Mouse (Mus musculus): ENCODE results near the gene Pou2f2.
"Not testable (repeated sequence)": the region's sequence is repeated elsewhere in the genome, so short reads cannot be mapped to it uniquely, and the experiment has no call there.

Pou2f2 gene

GRCm38 (mm10) chr7:25056951-25057350, 122.6 kb downstream of the Pou2f2 start:
- peak; percentile 33 for DNase-seq

- no peak for DNase-seq
These were observed 126.9 kb downstream of the Pou2f2 start for GRCm38 (mm10) chr7:25052587-25052986.

GRCm38 (mm10) chr7:25049295-25049930, 130.1 kb downstream of the Pou2f2 start:
- DNase-seq, result no peak

- no peak for DNase-seq
These were observed 132.2 kb downstream of the Pou2f2 start for GRCm38 (mm10) chr7:25047363-25047762.

- DNase-seq, result not testable (repeated sequence)
These were observed 134.9 kb downstream of the Pou2f2 start for GRCm38 (mm10) chr7:25044599-25044998.

GRCm38 (mm10) chr7:25041921-25042320, 137.6 kb downstream of the Pou2f2 start:
- DNase-seq, result no peak
